Mouse (Mus musculus) bone marrow macrophage, adult 2 months (primary cell): ENCODE results near the gene Cfap97.

Experiments used
- CTCF ChIP-seq: IDR thresholded peaks from 2 replicates; pipeline ENCODE4 v1.5.1; 2012; ENCODE audit warnings: low read depth, mild to moderate bottlenecking, low read length, moderate library complexity
- POLR2A ChIP-seq: IDR thresholded peaks from 2 replicates; pipeline ENCODE4 v1.6.1; 2012; ENCODE audit warnings: mild to moderate bottlenecking, low read depth, low read length, borderline replicate concordance

- TF ChIP-seq CTCF (no peak), POLR2A (no peak)
Observed at GRCm38 (mm10) chr8:46149782-46150181, 1.8 kb upstream of the Cfap97 start.
